In genomic region chr2:76266622-76267021, GRCm38 (mm10) we compare ENCODE assay signal across 22 mouse cellular contexts.
DNase-seq lines count a peak whose midpoint lies in the region; ATAC-seq lines count a peak whose summit lies in the region.
"Had no signal": no experiment of that assay in that cellular context is flagged by ENCODE, and none has a peak within 500 bp of the region (broad histone marks: within the 10 kb centered on the region; RNA-seq: fewer than 3 reads in every experiment).

No protein-coding gene starts in this region.

- H3K27ac ChIP-seq in neural tube, embryonic 15.5 days (replicated peaks), result no peak overlapping the region
- H3K27ac ChIP-seq: liver, embryonic 13.5 days; midbrain, embryonic 12.5 days; stomach, postnatal 0 days had no signal

- H3K27me3 ChIP-seq in neural tube, embryonic 15.5 days (replicated peaks), result no peaks in the 10 kb centered on the region
- H3K27me3 ChIP-seq: CH12.LX; liver, embryonic 13.5 days; midbrain, embryonic 12.5 days had no signal

- no peak overlapping the region for H3K9ac ChIP-seq in neural tube, embryonic 15.5 days (replicated peaks)
- H3K9ac ChIP-seq: liver, embryonic 13.5 days; midbrain, embryonic 12.5 days had no signal

- 90% methylated on average over 10 of the region's 10 CpGs for WGBS in neural tube, embryonic 15.5 days

- DNase-seq in frontal cortex, postnatal 10 days (ENCODE audit: low spot score in 2 of 2), result no peak
- peak; percentile 19 to 34 for DNase-seq in left cerebral cortex, adult 18-20 months (ENCODE audit: low spot score in 2 of 2)
- no peak for DNase-seq in left cerebral cortex, adult 11 months (ENCODE audit: low spot score)
- DNase-seq in right cerebral cortex, adult 18-20 months, result peak; percentile 30
- DNase-seq in right cerebral cortex, postnatal 4 days, result no peak
- peak; percentile 8 to 9 for DNase-seq in right cerebral cortex, postnatal 36 days (ENCODE audit: low spot score in 2 of 2)
- DNase-seq: adrenal gland, postnatal 14 days; cerebellum, adult 8-10 months; heart, adult 18-20 months; kidney, adult 9 months; kidney, postnatal 36 days; liver, embryonic 13.5 days; lung, postnatal 36 days; retina, postnatal 1 day; thymus, postnatal 14 days had no signal

- no peaks in the 10 kb centered on the region for H3K36me3 ChIP-seq in neural tube, embryonic 15.5 days
- H3K36me3 ChIP-seq: liver, embryonic 13.5 days; midbrain, embryonic 12.5 days had no signal

- H3K9me3 ChIP-seq in neural tube, embryonic 15.5 days (replicated peaks), result no peaks in the 10 kb centered on the region
- H3K9me3 ChIP-seq: liver, embryonic 13.5 days; midbrain, embryonic 12.5 days had no signal

- peaks cover 5% of the 10 kb centered on the region; the same call in 1 of the 2 replicates for H3K4me1 ChIP-seq in neural tube, embryonic 15.5 days
- H3K4me1 ChIP-seq: midbrain, embryonic 12.5 days had no signal

- no peak overlapping the region for H3K4me3 ChIP-seq in neural tube, embryonic 15.5 days (replicated peaks)
- H3K4me3 ChIP-seq: erythroblast, embryonic 14.5 days; liver, embryonic 13.5 days; midbrain, embryonic 12.5 days had no signal

- peak; percentile 80; the same call in 1 of the 2 replicates for ATAC-seq in frontal cortex, adult (ENCODE audit: low TSS enrichment)
- ATAC-seq in neural tube, embryonic 15.5 days (ENCODE audit: low FRiP score), result no peak
- ATAC-seq: inflammation-experienced regulatory T-cells, adult 6 months had no signal

- no peak overlapping the region for H3K4me2 ChIP-seq in neural tube, embryonic 15.5 days
- H3K4me2 ChIP-seq: liver, embryonic 13.5 days; midbrain, embryonic 12.5 days had no signal

Comparison
In these comparisons a context has a peak if more than half of its experiments do, and no peak if none do; other contexts are left out.
1. DNase-seq: peak in left cerebral cortex, adult 18-20 months (2 of 2), right cerebral cortex, adult 18-20 months (single experiment) and right cerebral cortex, postnatal 36 days (2 of 2); none in frontal cortex, postnatal 10 days (0 of 2), left cerebral cortex, adult 11 months (single experiment) and right cerebral cortex, postnatal 4 days (single experiment).